Mouse (Mus musculus) olfactory bulb, adult 2 months (tissue): ENCODE results near the gene Klhl29.

Experiments
- CTCF ChIP-seq: fragments of 200-500 bp; IDR thresholded peaks from 2 replicates; pipeline ENCODE4 v1.5.1; 2012; ENCODE audit warnings: low read depth, mild to moderate bottlenecking, low read length, moderate library complexity; ENCODE audit not compliant: insufficient read depth
- POLR2A ChIP-seq: fragments of 200-500 bp; IDR thresholded peaks from 2 replicates; pipeline ENCODE4 v1.6.1; 2012; ENCODE audit warnings: mild to moderate bottlenecking, low read depth, low read length, moderate library complexity; ENCODE audit not compliant: insufficient read depth

DNA sequence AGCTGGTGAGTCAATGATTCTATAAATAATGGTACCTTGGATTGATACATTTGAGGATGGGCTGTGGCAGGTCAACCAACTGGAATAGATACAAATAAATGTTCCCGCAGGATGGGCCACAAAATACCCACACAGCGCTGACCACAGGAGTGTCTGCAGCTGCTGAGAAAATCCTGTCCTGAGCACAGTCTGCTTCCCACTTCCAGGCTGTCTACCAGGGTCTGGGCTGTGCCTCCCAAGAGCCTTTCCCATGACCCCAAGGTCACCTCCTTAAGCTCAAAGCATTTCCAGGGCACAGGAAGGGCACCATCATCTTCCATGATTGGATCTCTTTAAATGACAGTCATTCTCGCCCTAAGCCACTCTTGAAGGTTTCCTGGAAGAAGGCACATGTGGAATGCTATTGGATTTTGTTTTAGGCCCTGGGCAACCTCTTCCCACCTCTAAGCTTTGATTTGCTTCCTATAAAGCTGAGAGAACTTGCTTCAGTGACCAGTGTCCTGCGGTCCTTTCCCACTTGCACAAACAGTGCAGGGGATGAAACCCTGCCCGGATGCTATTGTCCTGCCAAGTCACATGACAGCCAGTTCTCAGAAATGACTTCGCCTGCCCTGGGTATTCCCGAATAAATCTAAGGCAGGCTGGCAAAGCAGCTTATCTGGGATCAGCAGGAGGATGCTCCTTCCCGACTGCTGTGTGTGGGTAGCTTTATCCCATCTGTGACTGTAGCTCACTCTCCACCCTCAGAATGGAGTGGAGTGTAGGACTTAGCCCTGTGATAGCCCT lies 38.4 kb downstream of the Klhl29 start:
- TF ChIP-seq POLR2A (no peak), CTCF (no peak)
